Mouse (Mus musculus): ENCODE data around the gene Fabp7. TPM values are rescaled to one million over a fixed set of nuclear protein-coding genes. Genes with fewer than 3 reads are reported as not detected.

The Fabp7 gene
- total RNA-seq (2021): 1 to 10 TPM; 2.5 to 2.7 TPM

DNA sequence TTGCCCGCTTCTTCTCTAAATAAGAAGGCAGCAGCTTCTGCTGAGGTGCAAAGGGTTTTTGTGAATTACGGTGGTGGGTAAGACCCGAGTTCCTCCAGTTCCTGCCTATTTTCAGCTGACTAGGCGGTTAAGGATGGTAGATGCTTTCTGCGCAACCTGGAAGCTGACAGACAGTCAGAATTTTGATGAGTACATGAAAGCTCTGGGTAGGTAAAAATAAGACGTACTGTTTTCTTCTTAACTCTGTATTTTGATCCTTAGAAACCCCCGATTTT, at the start of gene Fabp7:
Gene Fabp7 (plus strand): TSS at position 6 of the 275 bp plus-strand sequence.
- no peak for DNase-seq
- intact Hi-C loops (cut with DNase I): no loop called here

DNA sequence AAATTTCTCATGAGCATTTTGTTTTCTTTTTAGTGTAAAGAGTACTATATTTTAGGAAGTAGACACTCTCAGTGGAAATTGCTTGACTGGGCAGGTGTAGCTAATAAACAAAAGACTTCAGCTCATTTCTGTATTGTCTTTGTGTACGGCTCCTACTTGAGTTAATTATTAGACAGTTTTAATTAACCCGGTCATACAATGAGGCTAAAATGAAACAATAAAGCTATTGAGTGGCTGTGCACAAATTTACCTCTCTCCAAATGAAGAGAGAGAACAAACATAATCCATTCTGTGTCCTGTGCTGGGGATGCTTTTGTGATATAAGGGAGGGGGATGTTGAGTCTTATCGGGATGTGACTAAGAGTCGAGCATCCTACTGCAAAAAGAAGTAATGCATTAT, 43.9 kb upstream of the Fabp7 start:
- intact Hi-C loops (cut with DNase I): no loop called here
- DNase-seq: no peak

DNA sequence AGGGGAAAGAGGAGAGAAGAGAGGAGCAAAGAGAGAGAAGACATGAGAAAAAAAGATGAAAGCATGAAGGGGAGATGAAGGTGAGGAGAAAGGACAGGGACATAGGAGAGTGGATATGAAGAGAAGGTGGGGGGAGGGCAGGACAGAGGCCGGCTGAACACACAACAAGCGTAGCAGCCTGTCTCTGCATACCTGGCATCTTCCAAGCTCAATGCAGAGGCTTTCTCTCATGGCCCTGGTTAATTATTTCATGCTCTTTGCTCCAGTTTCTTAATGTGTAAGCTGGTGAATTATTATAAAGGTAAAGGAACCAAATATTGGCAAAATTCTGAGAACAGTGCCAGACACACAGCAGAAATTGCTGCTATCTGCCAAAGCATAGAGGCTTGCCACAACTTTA, 43.3 kb upstream of the Fabp7 start:
- no peak for DNase-seq
- intact Hi-C loops (cut with DNase I): no loop called here

DNA sequence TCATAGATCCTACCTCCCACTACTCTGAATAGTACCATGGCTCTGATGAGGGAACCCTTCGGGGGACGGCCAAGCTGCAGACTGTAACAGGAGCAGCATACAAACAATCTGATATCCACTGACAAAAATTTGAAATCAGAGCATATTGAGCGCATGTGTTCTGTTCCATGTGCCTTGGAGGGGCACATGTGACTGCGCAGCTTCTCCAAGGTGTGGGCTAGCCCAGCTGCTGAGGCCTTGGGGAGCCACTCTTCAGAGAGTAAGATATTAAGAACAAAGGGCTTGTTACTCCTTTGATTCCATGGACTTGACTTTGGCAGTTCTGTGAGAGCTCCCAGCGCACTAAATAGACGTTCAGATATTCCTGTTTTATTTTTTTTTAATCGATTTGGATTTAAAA, 41.6 kb upstream of the Fabp7 start:
- no peak for DNase-seq
- intact Hi-C loops (cut with DNase I): loop anchor here (1.0 kb wide), 2 partner anchors 53 to 99 kb away; no protein-coding TSS in a partner anchor

DNA sequence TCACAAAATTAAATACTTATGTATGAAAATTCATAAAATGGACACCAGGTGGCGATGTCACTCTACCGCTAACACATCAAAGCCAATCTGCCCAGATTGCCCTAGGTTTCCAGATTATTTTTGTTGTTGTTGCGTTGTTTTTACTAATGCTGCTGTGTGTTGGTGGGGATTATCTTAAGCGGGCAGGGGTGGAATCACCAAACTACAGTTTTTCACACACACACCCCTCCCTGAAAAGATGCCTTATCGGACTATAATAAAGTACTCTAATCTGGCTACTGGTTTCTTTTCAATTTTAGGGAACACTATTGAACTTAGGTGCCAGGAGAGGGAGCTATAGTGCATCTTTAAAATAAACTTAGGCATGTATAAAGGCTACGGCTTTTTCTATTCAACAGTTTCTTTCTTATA, 41.1 kb upstream of the Fabp7 start:
- peak; percentile 50 to 67 for DNase-seq
- intact Hi-C loops (cut with DNase I): loop anchor here (1.0 kb wide), 2 partner anchors 53 to 99 kb away; no protein-coding TSS in a partner anchor

DNA sequence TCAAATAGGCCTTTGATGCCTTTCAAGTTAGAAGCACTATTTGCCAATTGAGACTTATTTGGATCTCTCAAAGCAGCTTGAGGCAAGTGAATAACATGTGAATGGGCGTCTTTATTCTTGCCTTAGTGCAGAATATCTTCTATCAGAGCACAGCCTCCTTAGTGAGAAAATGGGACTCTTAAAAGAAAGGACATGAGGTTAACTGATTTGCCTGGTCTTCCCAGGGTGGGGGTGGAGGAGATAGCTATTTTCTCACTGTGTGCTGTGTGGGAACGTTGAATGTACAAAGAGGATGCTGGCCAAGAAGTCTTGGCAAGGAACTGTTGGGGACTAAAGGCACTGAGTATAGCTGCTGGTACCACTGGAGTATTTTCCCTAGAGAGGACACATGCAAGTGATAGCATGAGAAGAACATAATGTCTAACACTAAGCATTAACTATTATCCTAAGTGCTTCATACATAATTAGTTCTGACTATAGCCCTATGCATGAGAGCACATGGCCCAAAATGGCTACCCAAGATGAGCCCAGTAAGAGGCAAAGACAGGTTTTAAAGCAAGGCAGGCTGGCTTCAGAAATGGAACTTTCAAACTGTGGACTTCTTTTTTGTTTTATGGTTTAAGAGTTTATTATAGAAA, 40.4 kb upstream of the Fabp7 start:
- intact Hi-C loops (cut with DNase I): no loop called here
- DNase-seq: no peak

DNA sequence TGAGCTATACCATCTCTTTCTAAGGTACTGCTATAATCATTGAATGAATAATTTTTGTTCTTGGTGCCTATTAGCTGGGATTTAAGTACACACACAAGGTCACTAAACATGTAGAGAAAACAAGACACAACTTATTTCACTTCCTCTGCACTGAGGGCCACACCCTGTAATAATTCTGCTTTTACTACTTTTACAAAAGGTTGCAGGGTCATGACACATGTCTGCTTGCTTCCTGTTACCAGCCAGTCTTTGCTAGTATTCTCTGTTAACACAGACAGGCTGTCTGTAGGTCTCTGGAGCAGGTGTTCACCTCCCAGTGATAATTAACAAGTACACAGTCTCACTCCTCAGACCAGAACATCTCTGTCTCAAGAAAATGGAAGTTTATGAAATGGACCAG, 39.2 kb upstream of the Fabp7 start:
- no peak for DNase-seq
- intact Hi-C loops (cut with DNase I): no loop called here

DNA sequence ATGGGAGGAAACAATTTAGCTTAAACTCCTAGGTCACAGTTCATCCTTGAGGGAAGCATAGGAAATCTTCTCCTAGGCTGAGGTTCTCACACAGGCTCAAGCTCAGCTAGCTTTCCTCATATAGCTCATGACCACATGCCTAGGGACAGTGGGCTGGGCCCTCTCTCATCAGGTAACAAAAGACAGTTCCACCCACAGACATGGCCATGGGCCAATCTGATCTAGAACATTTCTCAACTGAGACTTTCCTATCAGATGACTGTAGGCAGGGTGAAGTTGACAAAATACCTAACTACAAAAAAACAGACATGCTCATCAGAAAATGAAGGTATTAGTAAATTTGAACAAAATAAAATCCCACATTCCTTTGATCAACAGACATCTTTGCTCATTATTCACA, 37.6 kb upstream of the Fabp7 start:
- intact Hi-C loops (cut with DNase I): no loop called here
- DNase-seq: no peak

DNA sequence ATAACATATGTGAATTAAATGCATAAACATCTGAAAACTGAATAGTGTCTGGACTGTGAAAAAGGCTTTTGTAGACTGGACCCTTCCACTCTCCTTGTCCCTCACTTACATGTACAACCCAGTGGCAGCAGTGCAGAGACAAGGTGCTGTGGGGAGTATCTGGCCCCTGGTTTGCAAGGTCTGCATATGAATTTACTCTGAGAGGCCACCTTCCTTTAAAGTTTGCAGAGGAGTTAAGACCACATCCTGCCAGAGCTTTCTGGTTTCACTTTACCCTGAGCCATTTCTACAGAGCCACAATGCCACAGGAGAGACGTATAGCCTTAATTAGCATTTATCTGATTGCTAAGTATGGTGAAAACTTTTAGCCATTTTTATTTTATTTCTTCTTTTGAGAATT, 31.3 kb upstream of the Fabp7 start:
- DNase-seq: no peak
- intact Hi-C loops (cut with DNase I): no loop called here

DNA sequence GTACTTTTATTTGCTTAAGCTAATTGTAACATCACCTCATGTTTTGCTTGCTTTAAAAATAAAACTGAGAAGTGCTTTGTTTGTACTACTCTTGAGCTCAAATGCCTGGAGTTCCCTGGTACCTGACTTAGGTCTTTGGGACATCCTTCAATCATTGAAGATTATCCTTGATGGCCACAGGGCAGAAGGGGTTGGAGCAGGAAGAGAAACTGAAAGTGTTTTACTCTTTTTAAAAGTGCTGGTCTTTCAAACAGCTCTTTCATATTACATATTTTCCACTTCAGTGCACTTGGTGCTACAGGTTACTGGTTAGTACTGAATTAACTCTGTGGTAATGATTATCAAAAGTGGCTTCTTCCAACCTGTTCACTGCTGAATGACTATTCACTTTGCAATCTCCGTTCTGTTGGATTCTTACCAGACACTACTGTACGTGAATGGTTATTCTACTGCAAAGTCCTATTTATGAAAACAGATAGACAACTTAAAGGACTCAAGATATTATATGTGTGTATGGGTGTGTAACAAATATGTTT, 29.4 kb upstream of the Fabp7 start:
- no peak for DNase-seq
- intact Hi-C loops (cut with DNase I): no loop called here

DNA sequence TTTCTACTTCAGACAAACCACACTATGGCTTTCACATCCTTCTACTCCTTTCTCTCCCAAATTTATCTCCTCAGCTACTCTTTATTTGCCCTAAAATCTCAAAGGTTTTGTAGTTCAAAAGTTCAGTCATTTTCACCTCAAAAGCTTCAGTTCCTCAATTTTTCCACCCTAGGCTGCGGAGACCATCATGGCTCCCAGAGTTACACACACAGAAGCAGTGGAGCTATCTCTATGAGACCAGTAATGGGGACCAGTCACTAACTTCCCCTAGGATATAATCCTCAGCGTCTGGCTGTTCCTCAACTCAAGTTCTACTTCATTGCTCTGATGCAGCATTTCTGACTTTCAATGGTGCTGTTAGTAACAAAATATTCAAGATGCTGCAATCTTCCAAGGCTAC, 25.7 kb upstream of the Fabp7 start:
- intact Hi-C loops (cut with DNase I): no loop called here

DNA sequence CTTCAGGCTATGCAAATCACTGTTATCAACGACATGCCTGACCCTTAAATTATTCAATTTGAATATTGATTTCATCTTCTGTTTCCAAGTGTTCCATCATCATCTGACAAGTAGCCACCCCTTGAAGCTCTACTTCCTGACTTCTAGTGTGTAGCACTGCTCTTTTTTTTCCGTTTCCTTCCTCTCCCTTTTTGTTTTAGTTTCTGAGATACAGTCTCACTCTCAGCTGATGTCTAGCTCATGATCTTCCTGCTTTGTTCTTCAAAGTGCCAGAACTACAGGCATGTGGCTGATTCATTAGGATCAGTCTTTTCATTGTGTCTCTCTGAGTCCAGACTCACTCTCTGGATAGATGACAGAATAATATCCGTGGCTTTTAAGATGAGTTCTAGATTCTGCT, 24.0 kb upstream of the Fabp7 start:
- intact Hi-C loops (cut with DNase I): no loop called here
- no peak for DNase-seq

More for the DNA sequence above, 25.7 kb upstream of the Fabp7 start:
- DNase-seq: no peak

DNA sequence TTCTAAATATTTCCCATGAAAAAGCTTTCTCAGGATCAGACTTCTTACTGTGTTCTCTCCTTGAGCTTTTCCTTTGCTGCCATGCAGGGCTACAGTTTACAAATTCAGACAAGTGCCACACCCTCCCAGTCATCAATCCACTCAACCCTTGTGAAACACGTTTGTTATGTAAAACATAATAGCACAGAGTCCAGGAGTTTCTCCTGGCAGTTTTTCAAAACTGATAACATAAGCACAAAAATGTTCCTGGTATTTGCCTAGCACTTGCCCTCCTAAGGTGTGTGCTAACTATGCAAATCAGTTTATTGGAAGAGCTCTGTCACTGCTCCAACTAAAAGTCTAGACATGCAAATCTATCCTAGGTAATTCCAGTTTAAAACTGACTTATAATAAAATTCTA, 21.6 kb upstream of the Fabp7 start:
- DNase-seq: no peak
- intact Hi-C loops (cut with DNase I): no loop called here

DNA sequence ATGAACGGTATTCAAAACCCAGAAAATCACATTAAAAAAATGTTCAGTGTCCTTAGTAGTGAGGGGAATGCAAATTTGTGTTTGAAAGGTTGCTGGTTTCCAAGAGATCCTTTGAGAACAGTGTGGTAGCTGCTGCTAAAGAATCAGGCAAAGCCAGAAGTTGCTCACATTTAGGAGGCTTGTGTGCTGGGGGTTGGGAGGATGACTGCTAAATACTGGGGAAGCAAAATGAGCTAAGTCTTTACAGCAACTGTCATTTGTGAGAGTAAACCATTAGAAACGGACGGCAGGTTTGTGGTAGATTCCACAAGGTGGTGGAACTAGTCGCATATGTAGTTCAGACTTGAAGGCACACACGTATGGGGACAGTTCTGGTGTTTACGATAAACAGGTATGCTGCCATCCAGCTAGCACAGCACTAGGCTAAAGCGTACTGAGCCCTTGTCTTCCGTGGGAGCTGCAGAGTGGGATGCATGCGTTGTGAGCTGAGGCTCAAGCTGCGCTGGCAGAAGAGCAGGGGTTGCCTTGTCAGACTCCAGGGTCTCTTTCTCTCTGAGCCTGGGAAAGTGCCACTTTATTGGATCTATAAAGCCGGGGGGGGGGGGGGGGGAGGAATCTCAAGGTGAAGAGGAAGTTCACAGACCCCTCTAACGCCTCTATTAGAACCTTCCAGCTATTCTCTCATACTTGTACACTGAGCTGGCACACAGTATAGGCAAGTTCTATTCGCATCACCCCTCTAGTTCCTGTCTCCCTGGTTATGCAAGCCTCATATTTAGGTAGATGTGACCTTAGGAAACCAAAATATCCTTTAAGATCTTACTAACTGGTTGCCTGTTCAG, 1.2 kb upstream of the Fabp7 start:
- intact Hi-C loops (cut with DNase I): no loop called here

DNA sequence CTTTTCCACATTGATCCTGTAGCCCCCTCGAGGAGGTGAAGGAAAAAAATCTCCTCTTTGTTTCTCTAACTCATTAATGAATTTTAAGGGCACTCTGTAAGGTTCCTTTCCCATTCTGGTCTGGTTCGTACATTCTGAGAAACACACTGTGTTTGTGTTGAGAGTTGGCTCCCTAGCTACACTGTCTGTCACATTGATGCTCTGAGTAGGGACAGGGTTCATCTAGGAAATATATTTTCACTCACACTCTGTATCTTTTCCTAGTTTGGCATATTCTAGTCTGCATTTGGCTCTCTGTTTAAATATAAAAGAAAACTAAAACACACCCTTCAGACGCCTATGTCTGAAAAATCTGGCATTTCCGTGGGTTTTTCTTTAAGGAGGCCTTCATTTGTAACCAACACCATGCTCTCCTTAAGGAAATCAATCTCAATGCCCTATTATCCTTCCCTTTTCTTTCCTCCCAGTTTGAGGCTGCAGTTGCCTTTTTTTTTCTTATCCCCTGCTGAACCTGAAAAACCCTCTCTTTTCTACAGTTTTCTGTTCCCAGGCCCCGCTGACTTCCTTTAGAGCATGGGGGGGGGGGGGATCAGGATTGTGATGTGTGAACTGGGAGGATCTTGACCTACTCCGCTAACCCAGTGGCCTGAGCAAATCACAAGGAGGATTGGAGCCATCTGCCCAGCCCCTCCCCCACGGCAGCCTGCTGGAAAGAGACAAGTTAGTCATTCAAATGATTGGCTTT, 378 bp upstream of the Fabp7 start:
- intact Hi-C loops (cut with DNase I): no loop called here
- DNase-seq: peak; percentile 67 to 75

More for the DNA sequence above, 1.2 kb upstream of the Fabp7 start:
- DNase-seq: no peak

DNA sequence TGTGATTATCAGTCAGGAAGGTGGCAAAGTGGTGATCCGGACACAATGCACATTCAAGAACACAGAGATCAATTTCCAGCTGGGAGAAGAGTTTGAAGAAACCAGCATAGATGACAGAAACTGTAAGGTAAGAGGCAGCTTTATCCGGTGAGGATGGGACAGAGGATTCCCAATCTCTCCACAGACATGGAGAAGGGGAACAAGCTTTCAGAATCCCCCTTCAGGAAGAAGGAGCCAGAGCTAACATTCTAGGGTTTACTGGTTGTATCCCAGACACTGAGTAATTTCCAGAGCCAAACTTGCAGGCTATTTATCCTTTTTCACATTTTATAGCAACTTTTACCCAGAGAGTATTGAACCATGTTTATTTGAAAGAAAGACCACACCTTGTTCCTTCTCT, 871 bp downstream of the Fabp7 start:
- DNase-seq: no peak
- intact Hi-C loops (cut with DNase I): no loop called here

DNA sequence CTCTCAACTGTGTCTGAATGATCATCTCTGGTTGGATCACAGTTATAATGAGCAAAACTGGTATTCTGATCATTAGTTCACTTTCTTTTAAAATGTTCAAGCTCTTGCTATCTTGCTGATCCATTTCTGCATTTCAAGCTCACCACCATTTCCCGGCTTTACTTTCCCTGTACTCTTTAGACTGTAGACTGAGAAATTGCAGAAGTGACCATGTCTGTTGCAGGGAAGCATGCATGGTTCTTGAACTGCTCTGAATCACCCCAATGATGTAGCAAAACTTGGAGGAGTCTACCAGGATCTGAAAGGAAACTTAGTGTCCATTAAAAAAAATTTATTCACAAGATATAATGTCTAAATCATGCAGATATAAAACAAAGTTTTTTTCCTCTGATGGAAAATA, 8.3 kb downstream of the Fabp7 start:
- no peak for DNase-seq
- intact Hi-C loops (cut with DNase I): no loop called here

DNA sequence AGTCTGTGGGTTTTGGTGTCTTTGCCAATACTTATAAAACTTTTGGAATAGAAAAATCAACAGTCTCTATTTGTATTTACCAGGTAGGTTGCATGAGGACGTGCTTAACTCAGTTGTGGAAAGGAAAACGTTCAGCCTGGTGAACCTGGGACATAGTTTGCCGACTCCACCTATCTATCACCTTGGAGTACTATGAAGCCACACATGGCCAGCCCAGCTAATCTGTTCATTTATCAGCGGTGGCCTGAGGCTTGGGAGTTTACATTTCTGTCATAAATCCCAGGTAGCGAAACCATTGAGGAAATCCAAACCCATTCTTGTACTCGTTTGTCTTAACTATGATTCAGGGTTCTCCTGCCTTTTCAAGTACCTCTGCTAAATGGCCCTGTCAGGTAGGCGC, 9.3 kb downstream of the Fabp7 start, which contains the start of gene Smpdl3a:
Gene Smpdl3a (plus strand): TSS at position 318 of the 400 bp plus-strand sequence.
- intact Hi-C loops (cut with DNase I): no loop called here
- no peak for DNase-seq

DNA sequence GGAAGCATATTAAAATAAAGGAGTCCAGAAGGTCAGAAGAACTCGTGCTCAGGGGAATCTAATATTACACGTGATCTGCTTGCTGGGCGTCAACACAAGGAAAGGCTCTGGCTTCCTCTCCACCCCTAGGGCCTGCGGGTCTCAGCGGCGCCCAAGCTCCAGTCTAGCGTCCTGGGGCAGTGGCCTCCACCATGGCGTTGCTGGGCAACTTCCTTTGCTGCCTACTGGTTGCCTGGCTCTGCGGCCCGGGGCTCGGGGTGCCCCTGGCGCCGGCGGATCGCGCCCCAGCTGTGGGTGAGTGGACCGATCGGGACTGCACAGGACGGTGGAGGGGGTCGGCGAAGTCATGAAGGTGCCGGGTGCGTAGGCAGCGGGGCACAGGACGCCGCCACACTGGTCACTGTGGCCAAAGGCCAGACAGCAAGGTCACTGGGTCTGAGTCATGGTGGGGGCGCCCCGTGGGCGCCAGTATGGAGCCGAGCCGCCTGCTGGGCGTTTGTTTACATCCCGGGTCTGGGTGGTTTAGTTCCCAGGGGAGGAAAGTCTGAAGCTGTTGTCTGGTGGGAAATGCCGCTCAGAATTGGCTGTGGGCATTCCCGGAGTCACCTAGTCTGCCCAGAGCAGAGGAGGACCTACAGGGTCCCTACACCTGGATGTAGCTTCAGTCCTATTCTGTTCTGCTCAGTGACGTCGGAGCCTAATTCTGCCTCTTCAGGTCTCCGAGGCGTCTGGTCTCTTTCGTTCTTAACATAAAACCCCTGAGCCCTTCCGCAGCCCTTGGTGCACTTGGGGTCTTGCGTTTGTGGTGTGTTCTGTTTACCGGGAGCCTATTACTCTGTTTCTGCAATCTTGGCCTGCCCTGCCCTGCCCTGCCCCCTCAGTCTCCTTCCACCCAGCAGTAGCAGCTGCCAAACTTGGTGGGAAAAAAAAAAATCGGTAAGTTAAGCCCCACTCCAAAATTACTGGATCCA, 10.1 kb downstream of the Fabp7 start:
- intact Hi-C loops (cut with DNase I): loop anchor here (5.0 kb wide), 1 partner anchor 332 kb away; no protein-coding TSS in a partner anchor
- peak; percentile 61 to 71 for DNase-seq

DNA sequence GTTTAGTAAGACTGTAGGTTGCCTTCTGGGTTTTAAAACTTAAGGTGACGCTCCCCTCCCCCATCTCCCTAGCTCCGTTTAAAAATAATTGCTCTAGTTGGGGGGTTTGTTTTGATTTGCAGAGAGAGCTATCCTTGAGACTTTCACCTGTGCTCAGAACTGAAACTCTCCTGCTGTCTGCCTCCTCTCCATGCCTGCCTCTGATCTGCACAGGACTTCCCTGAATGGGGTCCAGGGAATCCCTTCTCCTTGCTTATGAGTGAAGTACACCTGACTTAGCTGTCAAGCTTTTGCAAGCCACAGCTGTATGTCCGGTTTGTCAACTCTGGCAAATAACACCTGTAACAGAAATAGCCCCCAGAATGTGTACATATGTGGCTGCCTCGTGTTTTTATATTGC, 10.9 kb downstream of the Fabp7 start:
- intact Hi-C loops (cut with DNase I): loop anchor here (5.0 kb wide), 1 partner anchor 333 kb away; no protein-coding TSS in a partner anchor
- DNase-seq: no peak

All from heart, postnatal 10 days (tissue).